Mouse (Mus musculus) skeletal muscle tissue, adult 2 months (tissue): Measurements from ENCODE around the gene Peg10.

Experiments
- DNase-seq: peaks from one replicate; pipeline ENCODE4 v3.0.0-alpha.2; 2012; ENCODE audit warnings: low read depth, low spot score

Peg10 gene

GRCm38 (mm10) chr6:4746696-4747439 lies at the start of gene Peg10, which contains the start of gene Sgce:
Gene Peg10 (plus strand): TSS chr6:4747306.
Gene Sgce (minus strand): TSS chr6:4747207.
- DNase-seq, result peak; percentile 57

GRCm38 (mm10) chr6:4701641-4702040 lies 45.5 kb upstream of the Peg10 start:
- DNase-seq, result peak; percentile 73

GRCm38 (mm10) chr6:4703908-4704307 lies 43.2 kb upstream of the Peg10 start:
- no peak for DNase-seq

GRCm38 (mm10) chr6:4706415-4706814 lies 40.7 kb upstream of the Peg10 start:
- DNase-seq, result peak; percentile 24

- DNase-seq, result peak; percentile 60
Measured at GRCm38 (mm10) chr6:4708971-4709370, 38.1 kb upstream of the Peg10 start.

GRCm38 (mm10) chr6:4716171-4716570 lies 30.9 kb upstream of the Peg10 start:
- DNase-seq, result no peak

- no peak for DNase-seq
Measured at GRCm38 (mm10) chr6:4717344-4717743, 29.8 kb upstream of the Peg10 start.

- DNase-seq, result no peak
Measured at GRCm38 (mm10) chr6:4722142-4722541, 25.0 kb upstream of the Peg10 start.

- DNase-seq, result no peak
Measured at GRCm38 (mm10) chr6:4722739-4723138, 24.4 kb upstream of the Peg10 start.

- DNase-seq, result no peak
Measured at GRCm38 (mm10) chr6:4723998-4724757, 22.9 kb upstream of the Peg10 start.

GRCm38 (mm10) chr6:4728305-4728704 lies 18.8 kb upstream of the Peg10 start:
- DNase-seq, result no peak

GRCm38 (mm10) chr6:4731675-4732074 lies 15.4 kb upstream of the Peg10 start:
- no peak for DNase-seq

GRCm38 (mm10) chr6:4733208-4733607 lies 13.9 kb upstream of the Peg10 start:
- no peak for DNase-seq

- DNase-seq, result no peak
Measured at GRCm38 (mm10) chr6:4736372-4736771, 10.7 kb upstream of the Peg10 start.

GRCm38 (mm10) chr6:4738034-4738629 lies 9.0 kb upstream of the Peg10 start:
- DNase-seq, result no peak

GRCm38 (mm10) chr6:4738717-4739116 lies 8.4 kb upstream of the Peg10 start:
- no peak for DNase-seq

GRCm38 (mm10) chr6:4739522-4740355 lies 7.4 kb upstream of the Peg10 start:
- DNase-seq, result no peak

GRCm38 (mm10) chr6:4740511-4740910 lies 6.6 kb upstream of the Peg10 start:
- no peak for DNase-seq

- DNase-seq, result no peak
Measured at GRCm38 (mm10) chr6:4746036-4746695, 940 bp upstream of the Peg10 start.

- peak; percentile 25 for DNase-seq
Measured at GRCm38 (mm10) chr6:4747677-4748505, 785 bp downstream of the Peg10 start.
